Mouse (Mus musculus) liver, adult (tissue): Measurements from ENCODE around the gene Atf2.

Experiments used
- GATA4 ChIP-seq: IDR thresholded peaks from 2 replicates; pipeline ENCODE4 v1.6.1; 2014; ENCODE audit warnings: mild to moderate bottlenecking, low read length; ENCODE audit not compliant: insufficient replicate concordance

Gene Atf2

GRCm38 (mm10) chr2:73791846-73792630, 100.4 kb downstream of the Atf2 start:
- no peak for TF ChIP-seq GATA4

- no peak for TF ChIP-seq GATA4
Measured at GRCm38 (mm10) chr2:73790332-73790731, 102.1 kb downstream of the Atf2 start.

- no peak for TF ChIP-seq GATA4
Measured at GRCm38 (mm10) chr2:73788395-73788794, 104.0 kb downstream of the Atf2 start.

GRCm38 (mm10) chr2:73782371-73782905, 110.0 kb downstream of the Atf2 start:
- TF ChIP-seq GATA4 = no peak

GRCm38 (mm10) chr2:73780321-73781010, 112.0 kb downstream of the Atf2 start:
- no peak for TF ChIP-seq GATA4

- no peak for TF ChIP-seq GATA4
Measured at GRCm38 (mm10) chr2:73779796-73780195, 112.6 kb downstream of the Atf2 start.

- no peak for TF ChIP-seq GATA4
Measured at GRCm38 (mm10) chr2:73779016-73779595, 113.3 kb downstream of the Atf2 start.

GRCm38 (mm10) chr2:73776936-73777335, 115.5 kb downstream of the Atf2 start:
- TF ChIP-seq GATA4 = no peak

- TF ChIP-seq GATA4 = no peak
Measured at GRCm38 (mm10) chr2:73775683-73776310, 116.6 kb downstream of the Atf2 start.

- TF ChIP-seq GATA4 = no peak
Measured at GRCm38 (mm10) chr2:73774786-73775682, 117.4 kb downstream of the Atf2 start, which contains the start of gene Chn1. Chn1 (minus strand) TSS chr2:73775346.

- no peak for TF ChIP-seq GATA4
Measured at GRCm38 (mm10) chr2:73772945-73773344, 119.5 kb downstream of the Atf2 start.

GRCm38 (mm10) chr2:73768669-73769068, 123.8 kb downstream of the Atf2 start:
- no peak for TF ChIP-seq GATA4
